Mouse (Mus musculus) thymus, postnatal 36 days (tissue): Measurements from ENCODE around the gene Atp2b2.

Source experiments
- DNase-seq, 2 experiments: peaks; one replicate each; pipeline ENCODE4 v3.0.0; 2022; ENCODE audit warnings: mixed read lengths in 2 of 2

Gene Atp2b2

DNA sequence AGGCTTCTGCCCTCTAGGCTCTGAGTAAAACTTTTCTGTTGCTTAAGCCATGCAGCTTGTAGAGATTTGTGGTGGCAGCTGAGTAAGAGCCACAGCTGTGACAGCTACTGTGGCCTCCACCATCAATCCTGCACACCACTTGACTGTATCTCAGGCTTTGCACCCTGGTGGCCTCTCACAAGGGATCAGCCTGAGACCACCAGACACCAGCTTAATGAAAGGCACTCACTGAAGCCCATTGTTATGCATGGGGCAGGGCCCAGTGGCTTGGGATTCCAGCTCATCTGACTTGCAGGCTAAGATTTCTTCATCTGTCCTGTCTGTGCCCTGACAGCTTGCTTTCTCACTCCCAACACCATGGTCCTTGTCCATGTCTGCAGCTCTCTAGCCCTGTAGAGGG, 155.5 kb downstream of the Atp2b2 start:
- DNase-seq, result no peak

DNA sequence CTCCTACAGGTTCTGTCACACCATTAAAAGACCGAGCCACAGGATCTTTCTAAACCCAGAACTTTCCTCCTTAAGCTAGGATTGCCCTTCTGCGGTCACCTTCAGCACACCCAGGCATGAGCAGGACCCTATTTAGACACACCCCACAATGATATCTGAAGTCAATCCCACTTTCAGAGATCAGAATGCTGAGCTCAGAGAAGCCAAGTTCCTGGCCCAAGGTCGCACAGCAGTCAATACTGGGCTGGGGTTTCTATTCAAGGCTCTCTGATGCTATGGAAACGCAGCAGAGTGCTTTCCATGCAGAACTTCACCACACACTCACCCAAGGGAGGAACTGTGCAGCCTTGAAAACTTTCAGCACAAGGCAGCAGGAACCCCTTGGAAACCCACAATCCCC, 157.6 kb downstream of the Atp2b2 start:
- no peak for DNase-seq

DNA sequence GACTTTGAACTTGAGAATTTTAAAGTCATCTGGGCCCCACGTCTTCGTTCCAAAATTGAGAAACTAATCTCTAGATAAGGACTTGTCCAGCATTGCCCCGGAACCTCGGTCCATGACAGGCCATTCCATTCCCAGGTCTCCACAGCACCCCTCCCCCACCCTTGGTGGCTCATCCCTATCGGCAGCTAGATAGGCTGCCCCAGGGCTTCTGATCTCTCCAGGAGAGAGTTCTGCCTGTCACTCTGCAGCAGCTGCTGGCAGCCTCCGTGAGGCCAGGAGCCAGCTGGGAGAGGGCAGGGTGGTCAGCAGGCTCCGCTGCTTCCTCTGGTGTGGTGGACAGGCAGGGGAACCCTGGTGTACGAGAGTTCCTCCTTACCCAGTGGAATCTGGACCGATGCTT, 159.2 kb downstream of the Atp2b2 start:
- DNase-seq, result no peak

GRCm38 (mm10) chr6:113882396-113882795, 160.0 kb downstream of the Atp2b2 start:
- DNase-seq, result no peak

GRCm38 (mm10) chr6:113881561-113882243, 160.7 kb downstream of the Atp2b2 start:
- no peak for DNase-seq

DNA sequence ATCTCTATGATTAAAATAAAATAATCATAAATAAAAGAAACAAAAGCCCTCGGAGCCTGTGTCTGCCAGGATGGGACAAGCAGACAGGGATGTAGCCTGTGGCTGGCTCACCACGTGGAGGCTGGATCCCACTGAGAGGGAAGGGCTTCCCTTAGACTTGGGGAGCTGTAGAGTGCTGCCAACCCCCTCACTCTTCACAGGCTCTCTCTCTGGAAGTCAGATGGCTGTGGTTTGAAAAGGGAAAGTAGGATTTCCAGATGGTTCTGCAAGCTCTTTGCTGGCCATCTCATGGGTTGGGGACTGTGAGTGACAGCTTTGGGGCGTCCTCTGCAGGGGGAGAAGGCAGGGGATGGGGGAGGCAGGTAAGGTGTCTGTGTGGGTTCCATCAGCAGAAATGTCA, 163.0 kb downstream of the Atp2b2 start:
- DNase-seq, result no peak

DNA sequence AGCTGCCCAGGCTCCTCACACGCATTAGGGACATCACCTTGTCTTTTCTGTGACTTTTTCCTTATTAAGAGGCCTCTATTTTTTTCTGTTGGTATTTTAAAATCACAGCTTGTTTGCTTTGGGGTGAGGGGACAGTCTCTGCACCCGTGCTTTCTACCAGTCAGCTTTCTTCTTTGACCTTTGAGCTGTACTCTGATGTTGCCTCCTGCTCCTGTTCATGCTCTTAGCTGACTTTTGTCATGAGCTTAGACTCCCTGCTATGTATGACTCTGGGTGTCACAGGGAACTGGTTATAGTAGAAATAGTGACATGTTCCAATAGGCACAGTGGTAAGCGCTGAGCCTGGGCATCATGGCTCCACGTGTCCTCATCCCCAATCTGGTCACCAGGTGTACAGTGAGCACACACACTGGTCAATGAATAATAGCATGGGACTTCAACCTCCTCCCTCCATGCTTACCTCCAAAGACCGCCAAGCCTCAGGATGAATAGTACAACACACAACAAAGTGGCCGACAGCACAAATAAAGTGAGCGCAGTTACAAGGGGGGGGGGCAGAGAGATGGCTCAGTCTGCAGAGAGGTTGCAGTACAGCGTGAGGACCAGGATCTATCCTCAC, 163.8 kb downstream of the Atp2b2 start:
- no peak for DNase-seq

DNA sequence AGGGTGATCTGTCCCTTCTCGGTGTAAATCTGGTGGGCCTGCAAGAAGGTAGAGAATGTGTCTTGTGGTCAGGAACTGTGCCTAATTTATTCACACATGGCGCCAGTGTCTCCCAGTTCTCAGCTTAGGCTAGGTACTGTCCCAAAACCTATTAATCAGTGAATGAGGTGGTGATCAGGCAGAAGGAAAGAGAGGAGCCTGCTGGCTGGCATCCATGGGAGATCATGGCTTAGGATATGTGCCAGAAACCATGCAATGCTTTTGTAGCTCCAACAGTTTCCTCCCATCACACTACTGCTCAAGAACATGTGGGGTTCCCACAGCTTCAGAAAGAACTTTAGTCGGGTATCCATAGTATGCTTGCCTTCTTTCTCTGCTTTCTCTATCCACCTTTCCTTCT, 165.8 kb downstream of the Atp2b2 start:
- no peak for DNase-seq

- DNase-seq, result no peak
Measured at GRCm38 (mm10) chr6:113875201-113875600, 167.2 kb downstream of the Atp2b2 start.

GRCm38 (mm10) chr6:113872654-113873053, 169.8 kb downstream of the Atp2b2 start:
- DNase-seq, result no peak

GRCm38 (mm10) chr6:113870775-113871174, 171.6 kb downstream of the Atp2b2 start:
- DNase-seq, result no peak

DNA sequence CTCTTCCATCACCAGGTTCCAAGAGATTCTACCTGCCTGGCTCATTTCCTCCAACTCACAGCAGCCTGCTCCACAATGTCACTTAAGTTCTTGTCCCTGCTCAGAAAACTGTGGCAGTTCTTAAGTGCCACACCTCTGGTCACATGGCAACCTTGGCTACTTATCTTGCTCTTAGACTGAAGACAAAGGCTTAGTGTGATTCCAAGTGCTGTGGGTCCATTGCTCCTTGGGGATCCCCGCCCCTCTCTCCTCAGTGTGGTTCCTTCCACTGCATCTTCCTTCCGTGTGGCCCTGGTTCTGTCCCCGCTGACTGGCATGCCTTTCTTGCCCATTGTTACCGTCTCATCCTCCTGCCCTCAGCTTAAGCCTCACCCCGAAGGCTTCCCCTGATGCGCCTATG, 173.9 kb downstream of the Atp2b2 start:
- no peak for DNase-seq

DNA sequence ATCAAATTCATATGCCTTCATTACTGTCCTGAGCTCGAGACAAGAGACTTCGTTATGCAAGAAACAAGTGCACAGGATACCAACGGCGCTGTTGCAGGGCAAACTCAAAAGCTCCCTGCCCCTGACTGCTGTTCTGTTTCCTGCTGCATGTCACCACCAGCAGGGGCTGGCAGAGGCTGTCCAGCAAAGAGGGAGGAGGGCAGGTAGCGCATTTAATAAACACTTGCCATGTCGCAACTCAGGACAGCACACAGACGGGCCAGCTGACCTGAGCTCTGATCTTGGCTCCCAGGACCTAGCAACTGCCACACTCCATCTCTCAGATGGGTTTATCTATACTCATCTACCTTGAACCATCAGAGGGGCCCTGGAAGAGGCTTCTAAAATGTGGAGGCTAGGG, 176.7 kb downstream of the Atp2b2 start:
- no peak for DNase-seq

GRCm38 (mm10) chr6:113864812-113865211, 177.6 kb downstream of the Atp2b2 start:
- no peak for DNase-seq

DNA sequence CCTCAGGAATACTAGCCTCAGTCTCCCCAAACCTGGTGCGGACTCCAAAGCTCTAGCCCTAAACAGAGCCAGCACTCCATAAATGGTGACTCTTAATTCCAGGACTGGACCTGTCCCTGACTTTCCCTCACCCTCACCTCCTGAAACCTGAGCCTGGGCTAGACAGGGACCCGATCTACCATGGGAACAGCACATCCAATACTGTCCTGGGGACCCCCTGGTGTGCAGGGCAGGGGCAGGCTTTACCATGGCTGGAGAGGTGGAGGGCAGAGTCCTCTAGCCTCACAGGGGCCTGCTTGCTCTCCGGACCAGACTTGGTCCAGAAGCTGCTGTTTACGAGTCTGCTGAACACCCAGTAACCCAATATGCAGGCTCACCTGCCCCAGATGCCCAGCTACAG, 179.5 kb downstream of the Atp2b2 start:
- DNase-seq, result no peak

DNA sequence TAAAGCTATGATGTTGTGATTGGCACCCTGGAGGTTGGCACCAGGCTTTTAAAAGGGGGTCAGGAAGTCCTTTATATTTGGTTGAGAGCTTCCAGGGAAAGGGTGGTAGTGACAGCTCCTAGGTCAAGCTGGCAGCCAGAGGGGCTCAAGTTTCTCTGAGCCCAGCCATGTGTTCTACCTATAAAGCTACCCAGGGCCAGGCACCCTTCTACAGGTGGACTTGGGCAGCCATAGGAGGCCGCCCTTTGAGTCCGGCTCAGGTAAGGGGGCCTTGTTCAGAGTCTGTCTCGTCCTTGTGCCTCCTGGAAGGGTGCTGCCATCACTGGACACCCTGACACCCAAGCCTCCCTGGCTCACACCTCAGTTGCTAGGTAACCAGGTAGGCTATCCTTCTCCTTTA, 180.5 kb downstream of the Atp2b2 start:
- no peak for DNase-seq

DNA sequence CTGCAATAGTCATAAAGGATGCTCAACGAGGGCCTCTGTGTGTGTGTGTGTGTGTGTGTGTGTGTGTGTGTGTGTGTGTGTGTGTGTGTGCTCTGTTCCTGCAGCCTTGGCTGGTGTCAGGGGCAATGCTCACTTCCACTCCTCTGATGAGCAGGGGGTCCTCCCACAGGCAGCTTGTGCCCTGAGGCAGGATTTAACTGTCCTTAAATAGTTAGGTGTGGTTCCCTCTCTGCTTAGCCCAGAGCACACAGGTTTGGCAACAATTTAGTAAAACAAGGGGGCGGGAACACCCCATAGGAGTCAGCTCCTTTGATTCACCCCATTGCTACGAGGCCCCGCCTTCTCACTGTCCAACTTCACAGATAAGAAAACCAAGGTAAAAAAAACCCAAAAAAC, 181.0 kb downstream of the Atp2b2 start:
- no peak for DNase-seq

DNA sequence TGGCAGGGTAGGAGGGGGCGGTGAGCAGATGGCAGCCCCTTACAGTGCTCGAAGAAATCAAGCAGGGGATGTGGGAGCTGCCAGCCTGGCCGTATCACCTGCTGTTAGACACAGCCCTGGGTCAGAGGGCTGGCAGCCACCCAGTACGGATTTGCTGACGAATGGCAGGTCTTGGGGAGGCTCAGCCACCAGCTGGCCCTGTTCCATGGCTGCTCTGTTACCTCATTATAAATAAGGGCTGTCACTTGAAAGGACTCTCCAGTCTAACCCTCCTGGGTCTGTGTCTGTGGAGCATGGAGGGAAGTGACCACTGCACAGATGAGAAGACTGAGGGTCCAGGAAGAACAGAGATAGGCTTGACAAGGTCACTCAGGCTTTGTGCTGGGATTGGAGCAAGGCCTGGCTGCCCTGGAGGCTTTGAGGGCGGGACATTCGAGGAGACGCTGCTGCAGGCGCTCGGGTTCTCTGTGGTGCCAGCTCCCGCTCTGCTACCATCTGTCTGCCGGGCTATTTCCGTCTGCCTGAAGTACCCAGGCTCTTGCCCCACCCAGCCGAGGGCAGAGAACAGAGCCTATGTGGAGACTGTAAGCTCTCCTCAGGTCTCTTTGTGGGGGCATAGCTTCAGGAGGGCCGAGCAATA, 181.6 kb downstream of the Atp2b2 start:
- no peak for DNase-seq

- no peak for DNase-seq
Measured at GRCm38 (mm10) chr6:113860023-113860734, 182.2 kb downstream of the Atp2b2 start.

DNA sequence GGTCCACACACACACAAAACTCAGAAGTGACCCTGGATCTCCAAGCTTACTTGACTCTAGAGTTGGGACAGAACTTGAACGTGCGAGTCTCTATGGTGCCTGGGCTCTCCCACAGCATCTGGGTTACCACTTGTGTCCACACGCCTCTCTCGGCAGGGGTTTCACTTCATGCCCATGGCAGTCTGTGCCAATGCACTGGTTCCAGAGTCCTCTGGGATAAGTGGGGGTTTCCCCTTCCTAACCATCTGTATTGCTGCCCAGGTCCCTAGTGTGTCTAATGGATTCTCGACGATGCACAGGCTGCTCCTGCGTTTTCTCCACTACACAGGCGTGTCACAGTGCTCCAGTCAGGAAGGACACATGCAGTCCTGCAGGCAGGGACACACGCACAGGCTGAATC, 184.1 kb downstream of the Atp2b2 start:
- no peak for DNase-seq

- no peak for DNase-seq
Measured at GRCm38 (mm10) chr6:113857310-113857873, 185.0 kb downstream of the Atp2b2 start.

DNA sequence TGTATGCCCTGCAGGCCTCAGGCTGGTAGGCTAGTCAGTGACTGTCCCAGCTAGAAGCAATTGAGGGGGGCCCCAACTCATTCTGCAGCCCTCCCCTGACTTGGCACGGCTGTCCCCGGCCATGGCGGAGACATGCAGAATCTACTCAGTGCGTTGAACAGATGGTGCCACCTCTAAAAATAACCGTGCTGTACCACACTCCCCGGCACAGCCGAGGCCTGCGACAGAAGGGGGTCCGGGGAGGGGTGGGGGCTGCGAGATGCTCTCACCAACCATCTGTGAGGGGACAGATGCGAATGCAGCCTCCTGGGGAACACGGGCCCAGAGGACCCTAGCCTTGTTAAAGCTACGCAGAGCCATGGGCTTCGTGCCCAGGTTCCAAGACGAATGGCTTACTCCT, 185.6 kb downstream of the Atp2b2 start:
- no peak for DNase-seq

DNA sequence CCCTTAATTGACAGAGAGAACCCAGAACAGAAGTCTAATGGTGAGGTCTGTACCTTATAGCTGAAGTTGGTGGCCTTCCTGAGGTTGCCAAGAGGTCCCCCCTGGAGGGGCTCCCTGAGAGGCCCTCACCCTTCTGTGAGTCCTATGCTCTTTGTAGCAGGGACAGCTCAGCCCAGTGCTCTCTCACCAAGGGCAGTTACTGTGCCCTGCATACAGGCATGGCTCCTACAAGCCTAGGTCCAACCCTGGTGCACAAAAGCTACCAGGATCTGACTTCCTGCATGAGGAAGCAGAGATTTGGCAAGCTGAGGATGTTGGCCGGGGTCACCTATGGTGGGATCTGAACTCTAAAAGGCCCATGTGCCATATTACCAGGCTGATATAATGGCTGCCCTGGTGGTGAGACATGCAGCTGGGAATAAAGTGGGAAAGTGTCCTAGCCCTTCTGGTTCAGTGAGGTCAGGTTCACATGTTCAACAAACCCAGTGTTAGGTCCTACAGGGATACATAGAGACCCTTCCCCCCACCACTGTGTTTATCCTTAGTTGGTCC, 186.2 kb downstream of the Atp2b2 start:
- no peak for DNase-seq
